Mouse (Mus musculus): ENCODE results near the gene Samhd1. TPM values are rescaled to one million over a fixed set of nuclear protein-coding genes. Genes with fewer than 3 reads are reported as not detected.
"Not testable (repeated sequence)": the region's sequence is repeated elsewhere in the genome, so short reads cannot be mapped to it uniquely, and the experiment has no call there.

The Samhd1 gene
- total RNA-seq (2015): 90.6 and 93.0 TPM in 2 replicates
- total RNA-seq (2017): 60.4 and 62.9 TPM in 2 replicates

GRCm38 (mm10) chr2:157135014-157135413, at the start of gene Samhd1:
TSS of gene Samhd1 (minus strand) at chr2:157135265.
- ATAC-seq (replicated peaks; ENCODE audit: poor library complexity): peak; percentile 76

DNA sequence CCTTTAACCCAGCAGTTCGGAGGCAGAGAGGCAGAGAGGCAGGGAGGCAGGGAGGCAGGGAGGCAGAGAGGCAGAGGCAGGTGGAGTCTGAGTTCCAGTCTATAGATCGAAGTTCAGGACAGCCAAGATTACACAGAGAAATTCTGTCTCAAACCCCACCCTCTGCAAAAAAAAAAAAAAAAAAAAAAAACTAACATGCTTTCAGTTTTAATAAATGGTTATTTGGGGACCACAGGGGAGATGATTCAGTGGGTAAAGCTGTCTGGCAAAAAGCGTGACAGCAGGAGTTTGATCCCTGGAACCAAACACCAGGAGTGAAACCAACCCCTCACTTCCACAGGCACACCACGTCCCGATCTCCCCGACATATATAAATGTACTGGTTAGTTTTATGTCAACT, 43.1 kb upstream of the Samhd1 start:
- ATAC-seq (replicated peaks; ENCODE audit: poor library complexity): no peak

- 0 out of 2 replicates have a peak, but pooled peaks have one; percentile 20 for ATAC-seq (replicated peaks; ENCODE audit: poor library complexity)
Observed at GRCm38 (mm10) chr2:157176248-157176647, 41.2 kb upstream of the Samhd1 start.

- no peak for ATAC-seq (replicated peaks; ENCODE audit: poor library complexity)
Observed at GRCm38 (mm10) chr2:157174416-157174815, 39.4 kb upstream of the Samhd1 start.

DNA sequence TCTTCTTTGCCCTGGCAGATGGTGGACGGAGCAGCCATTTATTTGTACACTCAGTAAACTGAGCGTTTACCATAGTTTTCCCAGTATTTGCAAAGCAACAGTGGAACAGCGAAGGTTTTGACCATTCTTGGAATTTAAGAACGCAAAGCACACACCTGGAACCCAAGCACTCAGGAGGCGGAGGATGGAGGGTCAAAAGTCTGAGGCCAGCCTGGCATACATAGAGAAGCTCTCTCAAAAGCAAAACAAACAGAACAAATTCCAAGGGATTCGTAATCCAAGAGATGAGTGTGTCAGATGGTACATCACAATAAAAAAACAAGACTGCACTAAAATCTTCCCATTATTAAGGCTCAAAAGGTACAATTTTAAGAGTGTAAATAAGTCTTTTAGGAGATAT, 38.5 kb upstream of the Samhd1 start:
- ATAC-seq (replicated peaks; ENCODE audit: poor library complexity): no peak

DNA sequence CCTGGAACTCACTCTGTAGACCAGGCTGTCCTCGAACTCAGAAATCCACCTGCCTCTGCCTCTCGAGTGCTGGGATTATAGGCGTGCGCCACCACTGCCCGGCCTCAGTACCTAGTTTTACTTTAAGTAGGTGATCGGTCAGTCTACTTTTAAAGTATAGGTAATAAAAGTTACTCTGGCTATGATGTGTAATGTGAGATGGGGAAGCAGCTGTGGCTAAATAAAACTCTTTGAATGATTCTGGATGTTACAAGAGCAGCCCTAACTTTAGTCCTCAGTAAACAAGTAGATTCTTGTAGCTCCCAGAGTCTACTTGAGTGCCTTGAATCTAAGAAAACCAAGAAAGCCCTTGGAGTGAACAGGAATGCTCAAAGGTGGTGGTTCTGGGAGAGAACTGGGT, 37.9 kb upstream of the Samhd1 start:
- ATAC-seq (replicated peaks; ENCODE audit: poor library complexity): no peak

- no peak for ATAC-seq (replicated peaks; ENCODE audit: poor library complexity)
Observed at GRCm38 (mm10) chr2:157170626-157171025, 35.6 kb upstream of the Samhd1 start.

GRCm38 (mm10) chr2:157170166-157170565, 35.1 kb upstream of the Samhd1 start:
- ATAC-seq (replicated peaks; ENCODE audit: poor library complexity): no peak

DNA sequence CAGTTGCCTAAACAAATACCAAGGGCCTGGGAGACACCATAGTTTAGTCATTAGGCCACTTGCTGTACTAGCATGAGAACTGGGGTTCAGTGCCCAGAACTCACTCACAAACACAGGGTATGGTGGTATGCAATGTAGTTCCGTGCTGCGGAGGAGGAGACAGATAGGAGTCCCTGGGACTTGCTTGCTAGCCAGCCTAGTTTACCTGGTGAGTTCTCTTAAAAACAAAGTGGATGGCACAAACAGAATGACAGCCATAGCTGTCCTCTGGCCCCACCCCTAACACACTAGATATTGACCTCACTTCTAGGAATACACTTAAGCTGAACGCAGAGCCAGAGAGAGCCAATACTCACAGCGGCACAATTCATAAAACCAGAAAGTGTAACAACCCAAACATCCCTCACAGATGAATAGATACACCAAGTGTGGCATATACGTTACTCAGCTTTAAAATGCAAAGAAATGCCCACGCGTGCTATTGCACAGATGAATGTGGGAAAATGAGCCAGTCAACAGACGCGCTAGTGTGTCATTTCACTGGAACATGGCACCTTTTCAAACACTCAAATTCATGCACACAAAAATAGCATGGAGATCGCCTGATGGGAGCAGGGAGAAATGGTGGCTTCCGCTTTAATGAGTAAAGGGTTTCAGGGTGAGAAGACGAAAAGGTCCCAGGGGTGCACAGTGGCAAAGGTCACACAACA, 31.5 kb upstream of the Samhd1 start:
- ATAC-seq (replicated peaks; ENCODE audit: poor library complexity): no peak

DNA sequence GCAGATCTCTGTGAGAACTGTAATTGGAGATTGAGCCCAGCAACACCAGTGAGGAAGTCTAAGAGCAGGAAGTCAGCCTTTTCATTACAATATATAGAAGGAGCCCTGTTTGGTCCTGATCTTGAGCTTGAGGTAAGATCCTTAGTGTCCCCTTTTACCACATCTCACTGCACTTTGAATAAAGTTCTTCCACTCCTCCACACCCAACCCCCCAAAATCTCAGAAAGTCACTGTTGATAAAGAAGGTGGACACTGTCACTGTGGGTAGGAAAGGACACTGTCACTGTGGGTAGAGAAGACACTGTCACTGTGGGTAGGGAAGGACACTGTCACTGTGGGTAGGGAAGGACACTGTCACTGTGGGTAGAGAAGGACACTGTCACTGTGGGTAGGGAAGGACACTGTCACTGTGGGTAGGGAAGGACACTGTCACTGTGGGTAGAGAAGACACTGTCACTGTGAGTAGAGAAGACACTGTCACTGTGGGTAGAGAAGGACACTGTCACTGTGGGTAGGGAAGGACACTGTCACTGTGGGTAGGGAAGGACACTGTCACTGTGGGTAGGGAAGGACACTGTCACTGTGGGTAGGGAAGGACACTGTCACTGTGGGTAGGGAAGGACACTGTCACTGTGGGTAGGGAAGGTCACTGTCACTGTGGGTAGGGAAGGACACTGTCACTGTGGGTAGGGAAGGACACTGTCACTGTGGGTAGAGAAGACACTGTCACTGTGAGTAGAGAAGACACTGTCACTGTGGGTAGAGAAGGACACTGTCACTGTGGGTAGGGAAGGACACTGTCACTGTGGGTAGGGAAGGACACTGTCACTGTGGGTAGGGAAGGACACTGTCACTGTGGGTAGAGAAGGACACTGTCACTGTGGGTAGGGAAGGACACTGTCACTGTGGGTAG, 30.5 kb upstream of the Samhd1 start:
- not testable (repeated sequence) for ATAC-seq (replicated peaks; ENCODE audit: poor library complexity)

DNA sequence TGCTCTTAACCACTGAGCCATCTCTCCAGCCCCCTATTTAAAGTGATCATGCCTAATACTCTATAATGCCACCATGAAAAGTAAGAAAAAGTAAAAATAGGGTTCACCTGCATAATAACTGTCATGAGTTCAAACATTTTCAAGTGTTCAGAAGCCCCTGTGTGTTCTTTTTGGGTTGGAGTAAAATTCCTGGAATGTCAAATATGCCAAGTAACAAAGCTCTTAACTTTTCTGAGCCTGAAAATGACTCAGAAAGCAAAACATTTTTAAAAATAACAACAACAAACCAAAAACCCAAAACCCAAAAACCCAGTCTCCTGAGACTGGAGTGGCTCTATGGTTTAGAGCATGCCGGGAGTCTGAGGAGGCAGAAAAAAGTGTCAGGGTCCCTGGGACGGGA, 29.0 kb upstream of the Samhd1 start:
- ATAC-seq (replicated peaks; ENCODE audit: poor library complexity): no peak

DNA sequence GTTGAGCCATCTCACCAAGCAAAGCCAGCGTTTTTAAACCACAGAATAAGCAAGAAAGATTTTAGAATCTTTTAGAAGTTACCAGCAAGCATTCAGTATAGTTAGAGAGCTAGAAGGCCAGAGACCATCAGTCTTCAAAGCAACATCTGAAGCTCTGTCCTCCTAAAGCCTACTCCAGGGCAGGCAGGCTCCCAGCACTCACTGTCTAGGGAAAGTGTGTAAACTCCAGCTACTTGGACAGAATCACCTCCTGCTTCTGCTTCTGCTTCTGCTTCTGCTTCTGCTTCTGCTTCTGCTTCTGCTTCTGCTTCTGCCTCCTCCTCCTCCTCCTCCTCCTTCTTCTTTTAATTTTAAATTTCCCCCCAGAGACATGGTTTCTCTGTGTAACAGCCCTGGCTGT, 21.0 kb upstream of the Samhd1 start:
- ATAC-seq (replicated peaks; ENCODE audit: poor library complexity): no peak

GRCm38 (mm10) chr2:157153235-157153634, 18.2 kb upstream of the Samhd1 start:
- no peak for ATAC-seq (replicated peaks; ENCODE audit: poor library complexity)

DNA sequence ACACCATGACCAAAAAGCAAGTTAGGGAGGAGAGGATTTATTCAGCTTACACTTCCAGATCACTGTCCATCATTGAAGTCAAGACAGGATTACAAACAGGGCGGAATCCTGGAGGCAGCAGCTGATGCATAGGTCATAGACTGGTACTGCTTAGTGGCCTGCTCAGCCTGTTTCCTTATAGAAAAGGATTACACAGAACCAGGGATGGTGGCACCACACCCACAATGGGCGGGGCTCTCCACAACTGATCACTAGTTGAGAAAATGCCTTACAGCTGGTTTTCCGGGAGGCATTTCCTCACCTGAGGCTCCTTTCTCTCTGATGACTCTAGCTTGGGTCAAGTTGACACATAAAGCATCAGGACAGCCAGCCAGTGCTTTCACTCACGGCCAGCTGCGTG, 13.4 kb upstream of the Samhd1 start:
- no peak for ATAC-seq (replicated peaks; ENCODE audit: poor library complexity)

DNA sequence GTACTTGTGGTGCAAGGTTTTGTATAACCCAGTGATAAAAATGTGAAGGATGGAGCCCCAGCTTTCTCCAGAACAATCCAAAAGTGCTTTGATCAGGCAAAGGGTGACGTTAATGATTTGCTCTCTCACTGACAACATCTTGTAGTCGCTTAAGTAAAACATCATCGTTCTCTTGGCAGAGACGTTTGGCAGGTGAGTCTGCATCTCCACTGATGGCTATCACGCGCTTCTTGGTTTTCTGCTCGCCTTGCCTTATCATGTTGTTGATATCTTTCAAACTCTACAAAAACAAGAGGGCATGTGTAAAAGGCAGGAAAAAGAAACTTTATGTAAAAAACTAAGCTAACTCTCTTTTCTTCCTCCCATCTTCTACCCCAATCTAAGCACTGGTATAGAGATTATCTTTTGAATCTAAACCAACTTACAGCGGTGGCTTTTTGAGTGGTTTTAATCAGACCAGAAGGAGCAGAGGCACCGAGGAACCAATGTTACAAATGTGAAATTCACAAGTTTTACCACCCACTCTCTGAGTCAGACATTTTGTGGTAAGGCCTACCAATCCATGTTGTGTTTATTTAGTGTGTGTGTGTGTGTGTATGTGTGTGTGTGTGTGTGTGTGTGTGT, 12.4 kb upstream of the Samhd1 start:
- no peak for ATAC-seq (replicated peaks; ENCODE audit: poor library complexity)

GRCm38 (mm10) chr2:157145173-157145572, 10.1 kb upstream of the Samhd1 start:
- ATAC-seq (replicated peaks; ENCODE audit: poor library complexity): no peak

GRCm38 (mm10) chr2:157144132-157144531, 9.1 kb upstream of the Samhd1 start:
- ATAC-seq (replicated peaks; ENCODE audit: poor library complexity): no peak

GRCm38 (mm10) chr2:157141962-157142361, 6.9 kb upstream of the Samhd1 start:
- ATAC-seq (replicated peaks; ENCODE audit: poor library complexity): peak; percentile 38; the same call in 1 of the 2 replicates

DNA sequence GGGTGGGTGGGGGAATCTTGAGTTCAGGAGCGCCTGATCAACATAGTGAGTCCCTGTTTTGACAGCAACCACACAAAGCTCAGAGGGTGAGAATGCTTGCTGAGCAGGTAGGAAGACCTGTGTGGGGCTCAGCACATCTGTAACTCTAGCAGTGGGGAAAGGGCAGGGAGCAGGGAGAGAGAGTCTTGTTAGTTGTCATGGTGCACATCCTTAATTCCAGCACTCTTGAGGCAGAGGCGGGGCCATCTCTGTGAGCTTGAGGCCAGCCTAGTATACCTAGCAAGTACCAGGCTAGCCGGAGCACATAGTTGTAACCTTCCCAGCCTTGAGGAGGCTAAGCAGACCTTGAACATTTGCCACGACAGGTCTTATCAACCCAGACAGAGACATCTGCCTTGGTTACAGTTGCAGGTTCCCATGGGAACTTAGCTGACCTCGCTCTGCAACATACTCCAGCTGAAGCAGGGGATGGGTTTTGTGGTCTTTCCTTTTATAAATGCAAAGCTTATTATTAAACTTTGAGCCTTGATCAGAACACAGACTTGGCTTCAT, 4.3 kb upstream of the Samhd1 start:
- peak; percentile 32 for ATAC-seq (replicated peaks; ENCODE audit: poor library complexity)

DNA sequence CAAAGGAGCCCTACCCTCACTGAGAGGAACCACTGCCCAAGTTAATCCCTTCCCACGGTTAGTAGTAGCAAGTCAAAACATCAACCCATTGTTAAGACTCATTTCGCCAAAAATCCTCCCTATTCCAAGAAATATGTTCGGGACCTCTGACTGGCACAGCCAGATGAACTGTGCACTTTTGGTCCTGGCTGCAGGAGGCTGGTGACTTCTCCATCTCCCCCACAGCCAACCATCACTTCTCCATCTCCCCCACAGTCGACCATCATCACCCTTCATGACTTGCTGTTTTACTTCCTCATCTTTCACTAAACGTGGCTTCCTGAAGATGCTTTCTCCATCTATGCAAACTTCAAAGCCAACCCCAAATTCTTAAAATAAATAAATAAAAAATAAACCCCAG, 3.7 kb upstream of the Samhd1 start:
- ATAC-seq (replicated peaks; ENCODE audit: poor library complexity): peak; percentile 40
